Mouse (Mus musculus) brain, embryonic 14.5 days (tissue): ENCODE measurements around the gene Degs2. TPM values are rescaled to one million over a fixed set of nuclear protein-coding genes. Genes with fewer than 3 reads are reported as not detected.

ENCODE experiments used
- DNase-seq: peaks from one replicate; pipeline ENCODE4 v3.0.0-alpha.2; 2011; ENCODE audit warnings: low read depth
- CTCF ChIP-seq: fragments of 200-500 bp; IDR thresholded peaks from 2 replicates; pipeline ENCODE4 v1.5.1; 2012; ENCODE audit warnings: inconsistent platforms, mild to moderate bottlenecking, moderate library complexity, borderline replicate concordance; ENCODE audit not compliant: insufficient read depth, insufficient read length; ENCODE audit errors: extremely low read depth
- POLR2A ChIP-seq: fragments of 200-500 bp; IDR thresholded peaks from 2 replicates; pipeline ENCODE4 v1.6.1; 2012; ENCODE audit warnings: mild to moderate bottlenecking, inconsistent platforms, borderline replicate concordance; ENCODE audit not compliant: poor library complexity, insufficient read depth, insufficient read length, severe bottlenecking; ENCODE audit errors: extremely low read depth
- polyA plus RNA-seq: library from polyadenylated mRNA; depleted of rRNA; stranded (reverse); fragments of >200 nt; gene quantifications from 2 replicates; pipeline ENCODE4 v1.2.3, GENCODE M21; 2012; rRNA removed

Degs2 gene
- polyA plus RNA-seq, 1 experiment, result 0.05 TPM

- DNase-seq, result no peak
- TF ChIP-seq POLR2A, result no peak
- no peak for TF ChIP-seq CTCF
These were observed 64.7 kb downstream of the Degs2 start for GRCm38 (mm10) chr12:108637440-108637839.

GRCm38 (mm10) chr12:108635501-108635900 is 66.6 kb downstream of the Degs2 start:
- no peak for TF ChIP-seq CTCF
- TF ChIP-seq POLR2A, result no peak
- no peak for DNase-seq

GRCm38 (mm10) chr12:108634031-108634430 is 68.1 kb downstream of the Degs2 start:
- no peak for DNase-seq
- TF ChIP-seq POLR2A, result no peak
- no peak for TF ChIP-seq CTCF

- no peak for TF ChIP-seq CTCF
- TF ChIP-seq POLR2A, result no peak
- DNase-seq, result no peak
These were observed 69.6 kb downstream of the Degs2 start for GRCm38 (mm10) chr12:108632501-108632900.

GRCm38 (mm10) chr12:108630741-108631688 is 71.1 kb downstream of the Degs2 start:
- no peak for TF ChIP-seq CTCF
- TF ChIP-seq POLR2A, result no peak
- DNase-seq, result no peak

- TF ChIP-seq CTCF, result no peak
- no peak for TF ChIP-seq POLR2A
These were observed 72.6 kb downstream of the Degs2 start for GRCm38 (mm10) chr12:108629556-108629955.

More at GRCm38 (mm10) chr12:108629556-108629955, 72.6 kb downstream of the Degs2 start:
- no peak for DNase-seq

Other genes with a start within 250 kb of the Degs2 start
- gene Evl, start 147.6 kb downstream of the Degs2 start, polyA plus RNA-seq, result 432 and 459 TPM in 2 replicates
- 26.5 and 33.6 TPM in 2 replicates for gene Yy1, start 90.7 kb upstream of the Degs2 start, polyA plus RNA-seq
- 19.7 and 28.3 TPM in 2 replicates for gene Slc25a29, start 133.6 kb upstream of the Degs2 start, polyA plus RNA-seq
- 19.9 and 24.8 TPM in 2 replicates for gene Slc25a47, start 133.7 kb upstream of the Degs2 start, polyA plus RNA-seq
- gene Wdr25, start 191.3 kb upstream of the Degs2 start, polyA plus RNA-seq, result 11.0 and 13.8 TPM in 2 replicates
- 107 and 119 TPM in 2 replicates for gene Wars, start 191.9 kb upstream of the Degs2 start, polyA plus RNA-seq